20 mouse cellular contexts compared by ENCODE assay signal in genomic region chr3:95478966-95479365, GRCm38 (mm10). TPM values are rescaled to one million over a fixed set of nuclear protein-coding genes. Genes with fewer than 3 reads are reported as not detected.
"Had no signal": no experiment of that assay in that cellular context is flagged by ENCODE, and none has a peak within 500 bp of the region (broad histone marks: within the 10 kb centered on the region; RNA-seq: fewer than 3 reads in every experiment).

No protein-coding gene starts in this region.

- H3K9me3 ChIP-seq: midbrain, embryonic 10.5 days; midbrain, embryonic 12.5 days; neural tube, embryonic 13.5 days; neural tube, embryonic 15.5 days had no signal

- H3K27ac ChIP-seq: midbrain, embryonic 10.5 days; midbrain, embryonic 12.5 days; neural tube, embryonic 13.5 days; neural tube, embryonic 15.5 days had no signal

- H3K4me2 ChIP-seq: lung, embryonic 14.5 days; midbrain, embryonic 12.5 days; neural tube, embryonic 13.5 days; neural tube, embryonic 15.5 days had no signal

- H3K27me3 ChIP-seq: midbrain, embryonic 12.5 days; neural tube, embryonic 13.5 days; neural tube, embryonic 15.5 days had no signal

- H3K4me3 ChIP-seq: midbrain, embryonic 10.5 days; midbrain, embryonic 12.5 days; myocyte; neural tube, embryonic 13.5 days; neural tube, embryonic 15.5 days had no signal

- ATAC-seq: midbrain, embryonic 16.5 days had no signal

- H3K9ac ChIP-seq: lung, embryonic 14.5 days; midbrain, embryonic 12.5 days; neural tube, embryonic 13.5 days; neural tube, embryonic 15.5 days had no signal

- DNase-seq: lung, adult 18-20 months; lung, embryonic 14.5 days; lung, postnatal 10 days; lung, postnatal 4 days; midbrain, embryonic 14.5 days; retina, postnatal 1 day; right cerebral cortex, adult 18-20 months; right cerebral cortex, postnatal 25 days; right cerebral cortex, postnatal 4 days; spleen, adult 18-20 months; thymus, adult 2 months; thymus, postnatal 25 days; thymus, postnatal 4 days had no signal

- H3K4me1 ChIP-seq: midbrain, embryonic 10.5 days; midbrain, embryonic 12.5 days; neural tube, embryonic 13.5 days; neural tube, embryonic 15.5 days had no signal

RNA-seq across cellular contexts. Expression of gene Ctsk, which starts 20.1 kb away (rescaled TPM):
- total RNA-seq: megakaryocyte-erythroid progenitor cell, adult 5-6 weeks had no signal
